Mouse (Mus musculus): ENCODE measurements around the gene Cryge.
A peak's percentile ranks its signal among the peaks of the same experiment; 100 is the strongest.

Gene Cryge

GRCm38 (mm10) chr1:65012726-65013125 lies 38.2 kb downstream of the Cryge start:
- no peak for DNase-seq (ENCODE audit: low spot score in 2 of 2)

- peak; percentile 14 to 30 for DNase-seq (ENCODE audit: low spot score in 2 of 2)
Observed at GRCm38 (mm10) chr1:65010153-65010552, 40.8 kb downstream of the Cryge start.

- no peak for DNase-seq (ENCODE audit: low spot score in 2 of 2)
Observed at GRCm38 (mm10) chr1:65005575-65005974, 45.4 kb downstream of the Cryge start.

- no peak for DNase-seq (ENCODE audit: low spot score in 2 of 2)
Observed at GRCm38 (mm10) chr1:65004526-65004925, 46.4 kb downstream of the Cryge start.

Data from urinary bladder, adult 18-20 months (tissue).